Mouse (Mus musculus): Measurements from ENCODE around the gene Olfr601. TPM values are rescaled to one million over a fixed set of nuclear protein-coding genes. Genes with fewer than 3 reads are reported as not detected.

Olfr601 gene
- polyA plus RNA-seq, 1 experiment from 2014 or later: not detected

Other genes starting within 250 kb of the Olfr601 start
- gene Olfr586, start 237.0 kb downstream of the Olfr601 start, polyA plus RNA-seq (2015; fragmentation: Nextera tagmentation; extraction: Ambion mirVana): not detected in 2 replicates
- gene Olfr588-ps1, start 221.8 kb downstream of the Olfr601 start, polyA plus RNA-seq (2015; fragmentation: Nextera tagmentation; extraction: Ambion mirVana): not detected in 2 replicates
- not detected in 2 replicates for gene Olfr589, start 206.3 kb downstream of the Olfr601 start, polyA plus RNA-seq (2015; fragmentation: Nextera tagmentation; extraction: Ambion mirVana)
- gene Olfr591, start 184.3 kb downstream of the Olfr601 start, polyA plus RNA-seq (2015; fragmentation: Nextera tagmentation; extraction: Ambion mirVana): not detected in 2 replicates
- not detected in 2 replicates for gene Olfr592, start 177.9 kb downstream of the Olfr601 start, polyA plus RNA-seq (2015; fragmentation: Nextera tagmentation; extraction: Ambion mirVana)
- gene Olfr593, start 150.8 kb downstream of the Olfr601 start, polyA plus RNA-seq (2015; fragmentation: Nextera tagmentation; extraction: Ambion mirVana): not detected in 2 replicates
- not detected in 2 replicates for gene Olfr594, start 145.7 kb downstream of the Olfr601 start, polyA plus RNA-seq (2015; fragmentation: Nextera tagmentation; extraction: Ambion mirVana)
- gene Usp17ld, start 110.2 kb downstream of the Olfr601 start, polyA plus RNA-seq (2015; fragmentation: Nextera tagmentation; extraction: Ambion mirVana): not detected in 2 replicates
- not detected in 2 replicates for gene Olfr596, start 57.0 kb downstream of the Olfr601 start, polyA plus RNA-seq (2015; fragmentation: Nextera tagmentation; extraction: Ambion mirVana)
- gene Olfr597, start 46.3 kb downstream of the Olfr601 start, polyA plus RNA-seq (2015; fragmentation: Nextera tagmentation; extraction: Ambion mirVana): not detected in 2 replicates
- not detected in 2 replicates for gene Olfr598, start 39.1 kb downstream of the Olfr601 start, polyA plus RNA-seq (2015; fragmentation: Nextera tagmentation; extraction: Ambion mirVana)
- not detected in 2 replicates for gene Olfr599, start 26.7 kb downstream of the Olfr601 start, polyA plus RNA-seq (2015; fragmentation: Nextera tagmentation; extraction: Ambion mirVana)
- gene Olfr600, start 13.0 kb downstream of the Olfr601 start, polyA plus RNA-seq (2015; fragmentation: Nextera tagmentation; extraction: Ambion mirVana): not detected in 2 replicates
- not detected in 2 replicates for gene Olfr603, start 23.5 kb upstream of the Olfr601 start, polyA plus RNA-seq (2015; fragmentation: Nextera tagmentation; extraction: Ambion mirVana)
- gene Usp17lc, start 52.4 kb upstream of the Olfr601 start, polyA plus RNA-seq (2015; fragmentation: Nextera tagmentation; extraction: Ambion mirVana): not detected in 2 replicates
- not detected in 2 replicates for gene Olfr605, start 82.8 kb upstream of the Olfr601 start, polyA plus RNA-seq (2015; fragmentation: Nextera tagmentation; extraction: Ambion mirVana)
- gene Olfr606, start 86.4 kb upstream of the Olfr601 start, polyA plus RNA-seq (2015; fragmentation: Nextera tagmentation; extraction: Ambion mirVana): not detected in 2 replicates
- not detected in 2 replicates for gene Olfr607, start 101.5 kb upstream of the Olfr601 start, polyA plus RNA-seq (2015; fragmentation: Nextera tagmentation; extraction: Ambion mirVana)
- not detected in 2 replicates for gene Olfr608, start 107.2 kb upstream of the Olfr601 start, polyA plus RNA-seq (2015; fragmentation: Nextera tagmentation; extraction: Ambion mirVana)
- gene Olfr609, start 135.4 kb upstream of the Olfr601 start, polyA plus RNA-seq (2015; fragmentation: Nextera tagmentation; extraction: Ambion mirVana): not detected in 2 replicates
- gene Olfr610, start 149.5 kb upstream of the Olfr601 start, polyA plus RNA-seq (2015; fragmentation: Nextera tagmentation; extraction: Ambion mirVana): not detected in 2 replicates
- not detected in 2 replicates for gene Olfr611, start 158.2 kb upstream of the Olfr601 start, polyA plus RNA-seq (2015; fragmentation: Nextera tagmentation; extraction: Ambion mirVana)
- gene Olfr612, start 180.1 kb upstream of the Olfr601 start, polyA plus RNA-seq (2015; fragmentation: Nextera tagmentation; extraction: Ambion mirVana): not detected in 2 replicates
- gene Olfr613, start 185.4 kb upstream of the Olfr601 start, polyA plus RNA-seq (2015; fragmentation: Nextera tagmentation; extraction: Ambion mirVana): not detected in 2 replicates
- gene Olfr615, start 193.4 kb upstream of the Olfr601 start, polyA plus RNA-seq (2015; fragmentation: Nextera tagmentation; extraction: Ambion mirVana): not detected in 2 replicates
- gene Olfr616, start 206.5 kb upstream of the Olfr601 start, polyA plus RNA-seq (2015; fragmentation: Nextera tagmentation; extraction: Ambion mirVana): not detected in 2 replicates
- not detected in 2 replicates for gene Olfr617, start 210.4 kb upstream of the Olfr601 start, polyA plus RNA-seq (2015; fragmentation: Nextera tagmentation; extraction: Ambion mirVana)
- gene Olfr618, start 227.4 kb upstream of the Olfr601 start, polyA plus RNA-seq (2015; fragmentation: Nextera tagmentation; extraction: Ambion mirVana): not detected in 2 replicates
- not detected in 2 replicates for gene Olfr619, start 237.9 kb upstream of the Olfr601 start, polyA plus RNA-seq (2015; fragmentation: Nextera tagmentation; extraction: Ambion mirVana)
- not detected in 2 replicates for gene Olfr620, start 249.9 kb upstream of the Olfr601 start, polyA plus RNA-seq (2015; fragmentation: Nextera tagmentation; extraction: Ambion mirVana)